Mouse (Mus musculus): ENCODE measurements at regions not wholly inside any gene's neighbourhood (a gene's known extent, or its start where the extent isn't known, plus 50 kb on each side); places are given as distances from the start of the nearest gene placed in this dataset.
"Not testable (repeated sequence)": the region's sequence is repeated elsewhere in the genome, so short reads cannot be mapped to it uniquely, and the experiment has no call there.

DNA sequence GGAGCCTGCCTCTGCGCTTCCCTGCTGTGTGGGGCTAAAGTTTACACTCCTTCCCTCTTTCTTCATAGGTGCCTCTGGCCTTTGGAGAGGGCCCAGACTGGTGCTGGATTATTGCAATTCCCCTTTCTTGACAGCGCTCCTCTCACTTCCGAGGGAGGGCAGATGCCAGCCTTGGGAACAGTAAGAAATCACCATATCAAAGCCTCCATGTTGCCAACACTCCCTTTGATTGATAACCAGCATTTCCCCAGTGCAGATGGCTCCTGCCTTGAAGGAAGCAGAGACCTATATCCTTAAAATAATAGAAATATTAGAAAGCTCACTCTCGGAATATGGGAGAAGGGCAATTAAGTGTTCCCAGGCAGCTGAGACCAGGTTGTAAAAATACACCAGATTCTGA lies 63.1 kb upstream of the Cep295 start:
- no peak for DNase-seq (ENCODE audit: low spot score in 2 of 2)
- intact Hi-C loops (cut with DNase I): no loop called here

GRCm38 (mm10) chr9:15421864-15422263 lies 64.3 kb upstream of the Cep295 start:
- intact Hi-C loops (cut with DNase I): no loop called here
- no peak for DNase-seq (ENCODE audit: low spot score in 2 of 2)

GRCm38 (mm10) chr9:15434279-15434678 lies 59.0 kb upstream of the Smco4 start:
- intact Hi-C loops (cut with DNase I); DNase-seq (ENCODE audit: low spot score in 2 of 2): not testable (repeated sequence)

DNA sequence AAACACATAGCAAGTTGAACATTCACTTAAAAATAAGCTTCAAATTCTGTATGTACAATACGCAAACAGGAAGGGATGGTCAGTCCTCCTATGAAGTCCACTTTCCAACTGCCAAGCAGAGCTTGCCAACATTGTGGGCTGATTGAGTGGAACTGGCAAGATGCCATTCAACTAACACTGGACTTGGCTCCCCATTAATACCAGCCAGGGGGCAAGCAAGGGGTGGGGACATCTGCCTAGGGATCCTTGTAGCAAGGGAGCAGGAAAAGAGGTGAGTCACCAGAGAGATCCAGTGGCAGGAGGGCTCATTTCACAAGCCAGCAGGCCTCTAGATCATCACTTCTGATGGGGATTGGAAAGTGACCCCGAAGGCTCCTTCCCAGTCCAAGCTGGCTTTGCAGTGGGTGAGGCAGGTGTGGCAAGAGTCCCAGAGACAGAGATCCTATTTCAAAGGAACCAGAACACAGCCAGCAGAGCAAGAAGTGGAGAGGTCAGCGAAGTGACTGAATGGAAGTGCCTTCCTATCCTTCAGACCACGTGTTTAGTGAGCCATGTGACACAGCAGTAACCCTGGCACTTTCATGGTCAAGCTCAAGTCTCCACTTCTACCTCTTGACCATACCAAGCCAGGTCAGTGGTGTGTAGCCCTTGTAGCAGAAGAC lies 53.8 kb upstream of the Smco4 start:
- intact Hi-C loops (cut with DNase I): loop anchor here (5.0 kb wide), 1 partner anchor 243 kb away; no protein-coding TSS in a partner anchor
- DNase-seq (ENCODE audit: low spot score in 2 of 2): no peak

DNA sequence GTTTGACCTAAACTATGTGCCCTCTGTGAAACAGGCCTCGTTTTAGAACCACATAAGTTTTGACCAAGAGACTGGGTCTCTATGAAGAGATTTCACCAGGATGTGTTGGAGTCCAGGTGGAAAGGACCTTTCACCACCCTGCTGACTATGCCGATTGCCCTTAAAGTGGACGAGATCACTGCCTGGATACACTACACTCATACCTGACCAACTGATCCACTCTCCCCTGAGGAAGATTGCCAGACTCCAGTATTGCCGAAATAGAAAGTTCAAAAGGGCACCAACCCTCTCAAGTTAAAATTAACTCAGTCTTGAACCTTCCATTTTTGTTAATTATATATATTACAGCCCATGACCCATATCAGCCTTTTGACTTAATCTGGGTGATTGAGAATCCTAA lies 51.1 kb upstream of the Smco4 start:
- no peak for DNase-seq (ENCODE audit: low spot score in 2 of 2)

More for the DNA sequence above, 51.1 kb upstream of the Smco4 start:
- intact Hi-C loops (cut with DNase I): no loop called here

All from left cerebral cortex, postnatal 25 days (tissue).